Mouse (Mus musculus): Measurements from ENCODE around the gene Abcg5.
A peak's percentile ranks its signal among the peaks of the same experiment; 100 is the strongest.

The Abcg5 gene

DNA sequence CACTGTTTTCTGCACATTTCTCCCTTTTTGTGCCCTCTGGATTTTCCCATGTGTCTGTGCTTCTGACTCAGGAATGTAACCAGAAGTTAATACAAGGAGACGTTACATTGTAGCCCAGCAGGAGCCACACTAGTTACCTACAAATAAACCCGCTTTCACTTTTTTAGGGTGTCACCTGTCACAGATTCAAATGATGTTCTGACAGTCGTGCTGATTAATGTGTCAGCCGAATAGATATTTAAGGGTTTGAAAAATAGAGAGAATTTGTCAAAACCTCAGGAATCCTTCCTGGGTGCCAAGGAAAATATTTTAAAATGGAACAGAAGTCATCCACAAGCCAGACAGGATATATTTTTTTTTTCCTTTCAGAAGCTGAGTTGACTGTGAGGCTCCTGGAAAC is 2.5 kb upstream of the Abcg5 start:
- no peak for DNase-seq (ENCODE audit: low read depth, low spot score)

DNA sequence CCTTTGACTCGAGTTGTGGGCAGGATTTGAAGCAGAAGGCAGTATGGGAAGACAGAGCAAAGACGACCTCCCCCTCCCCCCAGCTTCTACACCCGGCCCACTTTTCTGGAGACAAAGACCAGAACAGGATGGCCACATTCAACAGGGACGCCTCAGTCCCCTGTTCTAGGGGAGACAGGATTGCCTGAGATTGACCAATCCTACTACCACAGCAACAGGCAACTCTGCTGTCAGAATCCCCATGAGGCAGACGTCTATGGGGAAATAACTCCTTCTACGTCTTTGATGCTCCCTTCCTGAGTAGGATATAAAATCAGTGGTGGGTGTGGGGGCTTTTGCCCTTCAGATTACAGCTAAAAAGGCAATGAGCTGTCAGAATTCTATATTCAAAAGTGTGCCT is 1.5 kb upstream of the Abcg5 start:
- no peak for DNase-seq (ENCODE audit: low read depth, low spot score)

DNA sequence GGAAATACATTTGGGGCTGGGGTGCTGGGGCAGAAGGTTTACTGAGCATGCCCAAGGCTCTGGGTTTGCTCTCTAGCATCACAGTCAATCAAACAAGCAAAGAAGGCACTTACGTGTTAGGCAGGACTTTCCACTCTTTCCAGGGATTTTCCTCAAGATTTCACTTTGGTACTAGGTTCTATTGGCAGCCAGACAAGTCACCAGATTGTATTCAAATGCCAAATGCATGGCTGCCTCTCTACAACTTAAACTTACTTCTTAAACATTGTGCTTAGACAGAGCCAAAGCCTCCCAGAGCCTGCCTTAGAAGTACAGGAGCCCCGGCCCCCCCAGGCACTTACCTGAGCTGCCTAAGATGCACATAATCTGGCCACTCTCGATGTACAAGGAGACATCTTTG is 1.1 kb downstream of the Abcg5 start:
- DNase-seq (ENCODE audit: low read depth, low spot score): no peak

DNA sequence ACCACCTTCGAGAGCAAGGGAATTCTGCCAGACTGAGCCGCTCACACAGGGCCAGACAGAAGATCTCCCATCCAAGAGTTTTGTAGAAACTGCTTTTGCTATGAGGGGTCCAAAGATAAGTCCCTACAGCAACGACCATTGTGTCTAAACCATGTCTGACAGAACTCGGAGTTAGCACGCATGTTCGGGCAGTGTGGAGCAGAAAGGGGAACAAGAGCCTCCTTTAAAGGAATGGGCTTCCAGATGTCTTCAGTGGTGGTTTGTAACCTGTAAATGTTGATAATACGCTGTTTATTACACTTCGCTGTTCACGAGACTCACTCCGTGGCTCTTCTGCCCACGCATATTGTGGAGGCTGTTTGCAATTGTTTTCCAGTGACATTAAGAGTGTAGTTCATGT is 5.2 kb downstream of the Abcg5 start:
- no peak for DNase-seq (ENCODE audit: low read depth, low spot score)

DNA sequence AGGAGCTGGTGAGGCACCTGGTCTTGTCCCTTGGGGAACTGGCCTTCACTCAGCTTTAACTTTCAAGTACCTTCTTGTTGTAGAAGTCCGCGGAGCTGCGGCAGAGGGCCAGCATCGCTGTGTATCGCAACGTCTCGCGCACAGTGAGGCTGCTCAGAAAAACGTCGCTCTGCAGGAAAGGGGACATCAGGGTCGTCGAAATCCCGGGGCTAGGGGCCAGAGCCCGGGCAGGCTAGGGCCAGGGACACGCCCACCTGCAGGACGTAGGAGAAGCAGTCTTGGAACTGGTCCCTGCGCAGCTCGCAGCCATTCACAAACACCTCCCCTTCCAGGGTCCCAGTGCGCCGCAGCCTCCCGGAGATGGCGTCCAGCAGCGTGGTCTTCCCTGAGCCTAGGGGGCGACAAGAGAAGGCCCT is 6.9 kb downstream of the Abcg5 start, which contains the start of gene Abcg8:
TSS of gene Abcg8 (plus strand) at position 352 of the 416 bp plus-strand sequence.
- DNase-seq (ENCODE audit: low read depth, low spot score): peak; percentile 23

DNA sequence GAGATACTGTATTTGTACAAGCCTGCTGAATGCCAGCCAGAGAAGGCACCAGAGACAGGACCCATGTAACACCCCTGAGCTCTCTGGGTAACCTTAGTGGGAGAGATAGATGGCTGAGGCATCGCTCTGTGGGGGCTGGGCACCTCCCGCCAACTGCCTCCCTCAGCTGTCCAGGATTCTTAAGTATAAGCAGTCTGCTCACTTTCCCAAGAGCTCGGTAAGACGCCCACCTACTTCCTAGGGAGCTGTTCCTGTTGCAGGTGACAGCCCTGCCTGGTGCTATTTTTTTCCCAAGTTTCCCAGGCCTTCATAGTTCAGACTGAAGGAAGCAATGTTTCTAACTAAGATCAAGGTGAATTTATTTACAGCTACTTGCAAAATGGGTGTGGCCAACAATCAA is 7.6 kb downstream of the Abcg5 start:
- DNase-seq (ENCODE audit: low read depth, low spot score): no peak

DNA sequence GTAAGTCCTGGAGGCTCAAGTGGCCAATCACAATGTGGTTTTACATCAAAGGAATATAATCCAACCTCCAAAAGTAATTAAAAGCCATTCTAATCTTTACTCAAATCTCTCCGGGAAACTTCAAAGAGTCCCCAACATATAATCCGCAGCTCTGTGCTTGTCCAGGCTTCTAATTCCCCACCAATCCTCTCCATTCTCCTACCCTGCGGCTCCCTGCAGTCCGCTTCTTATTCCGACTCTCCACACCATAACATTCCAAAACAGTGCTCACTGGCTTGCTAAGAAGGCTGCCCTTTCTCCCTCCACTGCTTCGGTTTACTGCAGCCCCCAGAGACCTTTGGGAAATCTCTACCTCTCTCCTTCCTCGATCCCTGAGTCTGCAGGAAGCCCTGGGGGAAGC is 8.8 kb downstream of the Abcg5 start:
- no peak for DNase-seq (ENCODE audit: low read depth, low spot score)

DNA sequence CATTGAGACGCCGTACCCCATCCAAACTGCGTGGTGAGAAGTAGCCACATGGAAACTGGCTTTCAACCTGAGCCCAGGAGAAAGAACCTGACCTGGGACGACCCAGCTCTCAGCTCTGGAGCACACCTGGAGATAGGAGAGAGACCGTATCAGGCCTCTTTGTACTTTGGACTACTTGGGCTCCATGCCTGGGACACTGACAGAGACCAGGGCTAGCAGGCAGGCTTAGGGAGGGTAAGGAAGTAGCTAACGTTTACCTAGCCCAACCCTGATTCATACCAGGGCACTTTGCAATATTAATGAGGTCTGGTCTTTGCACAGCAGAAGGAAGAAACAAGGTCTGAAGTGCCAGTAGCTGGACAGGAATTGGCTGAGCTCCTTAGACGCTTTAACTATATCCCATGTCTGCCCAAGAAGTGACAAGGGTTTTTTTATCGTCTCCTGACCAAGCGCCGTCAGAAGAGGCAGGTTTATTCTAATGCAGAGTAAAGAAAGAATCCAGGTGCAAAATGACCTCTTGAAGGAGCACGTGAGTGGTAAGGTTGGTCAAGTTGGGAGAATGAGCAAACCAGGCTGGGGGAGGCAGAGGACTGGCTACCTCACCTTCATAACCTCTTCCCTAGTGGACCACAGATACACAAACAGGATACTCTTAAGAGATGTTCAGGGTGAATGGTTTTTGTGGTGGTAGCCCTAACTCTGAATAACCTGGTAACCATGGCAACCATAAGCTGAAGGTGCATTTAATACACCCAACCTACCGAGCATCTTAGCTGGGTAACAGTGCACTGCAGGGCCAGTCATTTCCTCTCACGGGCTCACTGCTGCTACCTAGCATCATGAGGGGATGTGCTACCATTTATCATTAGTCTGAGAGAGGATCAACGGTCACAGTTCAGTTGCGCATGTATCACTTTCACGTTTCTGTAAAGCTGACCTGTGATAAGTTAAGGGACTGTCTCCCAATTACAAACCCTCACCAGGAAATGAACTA is 10.1 kb downstream of the Abcg5 start:
- no peak for DNase-seq (ENCODE audit: low read depth, low spot score)

DNA sequence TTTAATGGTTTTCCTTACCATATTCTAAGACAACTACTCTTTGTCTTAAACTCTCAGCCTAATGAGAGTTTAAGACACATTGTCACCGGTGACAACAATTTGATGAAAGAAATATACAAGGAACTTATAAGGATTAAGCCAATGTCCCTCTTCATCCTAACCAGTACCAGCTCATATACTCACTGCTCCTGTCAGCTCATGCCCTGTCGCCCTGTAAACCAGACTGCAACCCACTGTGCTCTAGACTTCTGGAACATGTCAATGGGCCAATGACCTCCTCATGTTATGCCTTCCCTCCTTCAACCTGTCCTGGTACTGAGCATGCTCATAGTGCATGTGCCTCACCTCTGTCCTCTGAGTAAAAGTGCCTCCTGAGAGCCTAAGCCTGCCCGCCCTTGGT is 15.0 kb downstream of the Abcg5 start:
- DNase-seq (ENCODE audit: low read depth, low spot score): no peak

DNA sequence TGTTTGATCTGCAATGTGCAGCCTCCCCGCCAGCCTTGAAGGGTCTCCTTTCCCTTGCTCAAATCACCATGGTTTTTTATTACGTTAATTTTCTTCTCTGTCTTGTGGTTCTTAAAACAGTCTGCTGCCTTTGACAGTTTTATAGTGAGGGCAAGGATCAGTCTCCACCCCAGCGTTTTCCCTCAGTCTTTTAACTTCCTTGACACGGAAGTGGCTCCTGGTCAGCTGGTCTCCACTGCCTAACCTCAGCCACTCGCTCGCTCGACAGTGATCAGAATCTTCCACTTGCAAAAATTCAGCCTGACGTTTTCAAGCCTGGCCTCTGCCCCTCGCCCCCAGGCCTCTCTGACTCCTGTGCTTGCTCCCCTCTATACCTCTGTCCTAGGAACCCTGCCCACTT is 17.1 kb downstream of the Abcg5 start:
- no peak for DNase-seq (ENCODE audit: low read depth, low spot score)

DNA sequence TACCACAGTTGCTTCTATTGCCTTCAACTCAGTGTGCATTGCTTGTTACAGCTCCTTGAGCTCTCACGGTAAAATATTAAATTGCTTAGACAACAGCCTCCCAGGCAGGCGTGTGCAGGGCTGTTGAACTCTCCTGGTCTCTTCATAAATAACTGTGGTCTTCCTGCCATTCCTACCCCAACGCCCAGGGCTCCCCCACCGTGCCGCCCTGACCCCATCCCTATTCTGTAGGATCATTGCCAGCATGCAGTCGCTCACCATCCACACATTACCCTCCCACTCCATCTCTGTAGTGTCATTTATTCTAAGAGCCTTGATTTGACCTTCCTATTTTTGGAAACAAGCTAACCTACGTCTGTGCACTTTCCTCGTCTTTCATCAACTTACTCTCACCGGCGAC is 17.8 kb downstream of the Abcg5 start:
- DNase-seq (ENCODE audit: low read depth, low spot score): no peak

DNA sequence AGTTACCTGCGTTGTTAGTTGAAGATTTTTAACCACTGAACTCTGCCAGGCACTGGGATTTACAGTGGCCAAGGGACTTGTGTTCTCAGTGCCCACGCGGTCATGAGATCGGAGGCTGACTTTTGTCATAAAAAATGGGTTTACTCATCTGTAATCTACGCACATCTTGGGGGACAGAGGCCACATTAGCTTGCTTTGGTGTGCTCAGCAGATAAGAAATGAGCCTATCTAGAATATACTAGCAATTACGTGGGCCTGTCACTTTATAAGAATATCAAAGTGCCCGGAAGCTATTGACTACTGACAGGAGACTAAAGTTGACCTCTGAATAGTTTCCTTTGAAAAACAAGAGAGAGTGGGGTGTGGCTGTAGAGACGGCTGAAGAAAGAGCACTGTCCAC is 23.9 kb downstream of the Abcg5 start:
- DNase-seq (ENCODE audit: low read depth, low spot score): no peak

DNA sequence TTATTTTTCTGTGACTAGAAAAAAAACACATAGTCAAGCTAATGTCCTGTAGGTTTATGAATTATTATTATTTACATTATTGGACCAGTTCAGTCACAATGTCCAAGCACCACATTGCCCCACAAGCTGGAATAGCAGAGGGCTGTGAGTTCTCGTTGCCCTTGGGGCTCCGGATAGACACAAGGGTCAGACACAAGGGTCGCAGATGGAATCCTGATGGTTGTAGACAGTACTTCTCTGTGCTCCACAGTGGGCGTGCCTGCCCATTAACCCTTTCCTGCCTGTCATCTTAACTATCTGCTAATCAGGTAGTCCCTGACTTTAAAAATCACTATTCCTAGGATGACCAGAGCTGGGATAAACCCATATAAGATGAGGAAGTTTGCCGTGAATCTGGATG is 24.6 kb downstream of the Abcg5 start:
- no peak for DNase-seq (ENCODE audit: low read depth, low spot score)

DNA sequence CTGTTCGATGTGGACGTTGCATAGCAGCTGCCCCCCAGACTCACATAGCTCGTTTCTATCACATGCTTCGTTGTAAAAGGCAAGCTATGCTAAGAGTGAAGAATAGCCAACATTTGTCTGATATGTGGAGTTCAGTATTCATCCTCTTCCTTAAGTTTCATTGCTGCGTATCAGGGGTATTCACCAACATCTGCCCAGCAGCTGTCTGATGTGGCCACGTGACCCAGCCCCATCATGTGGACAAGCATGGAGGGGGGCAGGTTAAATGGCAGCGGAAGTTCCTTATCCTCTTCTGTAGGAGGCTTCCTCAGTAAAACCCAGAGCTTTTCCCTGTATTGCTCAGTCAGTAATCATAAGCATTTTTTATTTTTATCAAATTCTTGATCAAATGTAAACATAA is 25.0 kb downstream of the Abcg5 start:
- DNase-seq (ENCODE audit: low read depth, low spot score): no peak

DNA sequence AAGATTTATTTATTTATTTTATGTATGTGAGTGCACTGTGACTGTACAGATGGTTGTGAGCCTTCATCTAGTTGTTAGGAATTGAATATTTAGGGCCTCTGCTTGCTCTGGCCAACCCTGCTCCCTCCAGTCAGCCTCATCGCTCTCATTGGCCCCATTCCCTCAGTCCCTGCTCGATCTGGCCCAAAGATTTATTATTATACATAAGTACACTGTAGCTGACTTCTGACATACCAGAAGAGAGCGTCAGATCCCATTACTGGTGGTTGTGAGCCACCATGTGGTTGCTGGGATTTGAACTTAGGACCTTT is 25.4 kb downstream of the Abcg5 start:
- no peak for DNase-seq (ENCODE audit: low read depth, low spot score)

DNA sequence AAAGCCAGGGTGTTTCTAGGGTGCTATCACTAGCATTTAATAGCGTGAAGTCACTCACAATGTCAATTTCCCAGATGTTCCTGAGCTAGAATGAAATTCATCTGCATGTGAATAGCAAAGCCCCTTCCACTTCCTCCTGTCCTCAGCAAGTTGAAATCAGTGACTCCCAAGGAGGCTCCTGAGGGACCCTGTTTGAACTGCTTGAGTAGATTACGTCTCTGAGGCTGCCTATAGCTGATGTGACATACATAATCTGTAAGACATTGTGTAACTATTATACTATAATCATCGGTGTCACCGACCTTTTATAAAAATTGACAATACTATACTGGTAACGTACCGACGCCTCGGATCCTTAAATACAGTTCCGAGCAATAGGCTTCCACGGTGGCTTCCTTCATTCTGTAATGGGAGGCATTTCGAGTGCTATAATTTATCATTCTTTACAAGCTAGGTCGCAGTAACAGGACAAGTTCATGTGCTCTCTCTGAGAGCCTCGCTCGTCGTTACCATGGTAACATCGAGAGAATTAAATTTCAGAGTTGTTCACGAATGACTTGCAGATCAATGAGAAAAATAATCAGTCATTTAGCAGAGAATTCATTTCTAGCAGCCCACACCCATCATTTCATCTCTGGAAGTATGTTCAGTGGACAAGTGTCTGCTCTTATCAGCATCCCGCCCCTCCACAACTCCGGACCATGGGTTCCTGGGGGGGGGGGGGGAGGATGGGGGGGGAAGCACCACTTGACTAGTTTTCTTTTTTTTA is 26.0 kb downstream of the Abcg5 start:
- no peak for DNase-seq (ENCODE audit: low read depth, low spot score)

DNA sequence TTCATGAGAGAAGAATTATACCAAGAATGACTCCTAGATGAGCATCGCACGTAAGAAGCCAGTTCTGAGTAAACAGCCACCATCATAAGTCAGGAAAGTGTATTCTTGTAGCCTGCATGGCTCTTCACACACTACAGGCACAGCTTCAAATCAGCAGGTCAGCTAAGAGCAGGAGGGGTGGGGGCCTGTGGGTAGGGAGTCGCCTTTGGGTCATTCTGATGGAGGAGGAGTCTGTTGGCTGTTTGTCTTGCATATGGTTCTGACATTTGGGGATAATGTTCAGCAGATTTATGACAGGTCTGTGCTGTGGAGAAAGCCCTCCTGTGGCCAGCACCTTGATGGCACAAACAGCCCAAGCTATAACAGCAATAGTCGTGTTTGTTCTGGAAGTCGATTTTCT is 26.6 kb downstream of the Abcg5 start:
- DNase-seq (ENCODE audit: low read depth, low spot score): no peak

DNA sequence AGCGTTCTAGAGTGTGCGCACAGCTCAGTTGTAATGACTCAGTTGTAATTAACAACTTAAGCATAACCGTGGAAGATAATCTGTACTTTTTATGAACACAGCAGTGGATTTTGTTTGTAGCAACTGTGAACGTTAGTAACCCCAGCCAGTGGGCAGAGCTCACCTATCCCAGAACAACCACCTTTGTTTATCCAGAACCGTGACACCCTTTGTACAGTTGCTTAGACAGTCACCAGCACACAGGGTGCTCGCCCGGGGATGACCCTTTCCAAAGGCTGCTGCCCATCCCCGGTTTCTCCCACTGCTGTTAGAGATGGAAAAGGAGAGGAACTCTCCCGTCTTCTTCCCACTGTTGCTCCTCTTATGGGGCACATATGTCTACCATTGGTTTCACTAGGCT is 29.3 kb downstream of the Abcg5 start:
- no peak for DNase-seq (ENCODE audit: low read depth, low spot score)

DNA sequence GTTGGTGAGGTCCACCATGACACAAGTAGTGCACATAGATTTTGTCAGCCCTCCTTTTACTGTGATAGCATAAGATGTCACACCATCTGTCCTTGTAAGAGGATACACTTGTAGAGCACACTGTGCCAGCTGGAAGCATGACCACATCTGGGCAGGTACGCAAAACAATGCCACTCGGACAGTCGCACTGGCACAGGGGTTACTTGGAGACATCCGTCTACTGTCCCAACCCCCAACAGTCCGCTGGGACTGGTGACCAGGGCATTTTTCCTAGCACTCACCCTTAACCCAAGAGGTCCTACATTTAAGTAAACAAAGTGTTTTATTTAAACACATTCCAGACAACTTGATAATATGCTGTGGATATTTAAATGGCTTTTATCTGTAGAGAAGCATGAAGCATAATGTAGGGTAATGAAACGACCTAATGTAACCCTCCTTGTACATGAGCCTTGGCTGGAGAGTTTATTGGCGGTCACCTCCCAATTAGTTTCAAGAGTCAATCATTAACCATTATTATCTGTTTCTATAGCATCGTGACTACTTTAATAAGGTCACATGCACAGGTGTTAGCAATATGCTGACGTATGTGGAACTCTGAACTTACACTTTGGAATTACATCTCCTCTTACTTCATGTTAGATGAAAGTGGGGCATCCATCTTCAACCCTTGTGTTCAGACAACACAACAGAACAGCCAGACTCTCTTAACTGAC is 32.4 kb downstream of the Abcg5 start:
- DNase-seq (ENCODE audit: low read depth, low spot score): no peak

DNA sequence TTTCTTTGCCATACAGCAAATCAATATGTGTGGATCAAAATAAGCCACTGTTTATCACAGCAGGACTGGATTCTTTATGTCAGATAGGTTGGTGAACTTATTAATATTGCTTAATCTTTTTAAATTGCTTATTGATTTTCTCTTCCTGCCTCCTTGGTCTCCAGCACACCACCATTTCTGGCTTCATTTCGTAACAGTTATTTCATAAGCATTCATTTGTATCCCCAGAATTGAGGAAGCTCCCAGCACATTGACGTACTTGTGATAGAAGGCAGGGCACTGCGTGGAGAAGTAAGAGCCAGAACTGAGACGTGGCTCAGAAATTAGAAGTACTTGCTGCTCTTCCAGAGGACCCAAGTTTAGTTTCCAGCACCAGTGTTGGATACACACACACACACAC is 35.2 kb downstream of the Abcg5 start:
- DNase-seq (ENCODE audit: low read depth, low spot score): no peak

DNA sequence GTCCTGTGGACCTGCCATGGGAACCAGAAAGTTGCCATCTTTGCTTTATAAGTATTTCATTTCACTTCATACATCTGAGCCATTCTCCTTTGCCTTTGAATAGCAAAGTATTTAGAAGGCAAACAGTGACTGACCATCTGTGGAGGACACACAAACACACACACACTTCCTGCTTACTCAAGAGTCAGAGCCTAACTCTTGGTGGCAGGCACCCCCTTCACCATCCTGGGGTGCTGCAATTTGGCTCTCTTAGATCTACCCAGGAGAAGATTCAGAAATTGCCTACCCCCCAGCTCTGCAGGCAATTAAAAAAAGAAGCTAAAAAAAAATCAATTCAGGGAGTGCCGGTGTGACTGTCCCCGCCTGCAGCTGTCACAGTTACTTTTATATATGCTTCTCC is 36.3 kb downstream of the Abcg5 start:
- no peak for DNase-seq (ENCODE audit: low read depth, low spot score)

DNA sequence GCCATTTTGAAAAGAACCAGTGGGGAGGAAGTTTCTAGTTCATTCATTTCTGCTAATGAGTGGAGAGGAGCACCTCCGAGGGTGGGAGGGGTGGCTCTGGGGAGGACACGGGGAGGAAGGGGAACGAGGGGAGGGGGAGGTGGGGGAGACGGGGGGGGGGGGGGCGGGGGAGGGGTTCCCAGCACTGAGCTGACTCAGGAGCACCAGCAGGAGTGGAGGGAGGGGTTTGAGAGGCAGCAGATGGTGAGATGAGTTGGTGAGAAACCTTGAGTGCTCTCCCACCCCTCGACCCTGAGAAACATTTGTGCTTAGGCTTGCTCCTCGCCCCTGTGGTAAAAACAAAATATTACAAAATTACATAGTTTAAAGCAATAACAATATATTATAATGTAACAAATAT is 36.9 kb downstream of the Abcg5 start:
- DNase-seq (ENCODE audit: low read depth, low spot score): no peak

All from ES-CJ7 (cell line).